Mouse (Mus musculus) midbrain, embryonic 14.5 days (tissue): ENCODE data around the gene Phlpp2. TPM values are rescaled to one million over a fixed set of nuclear protein-coding genes. Genes with fewer than 3 reads are reported as not detected.

ENCODE experiments used
- ATAC-seq: fragments of 200-750 bp; cut with Nextera tagmentation; 2 replicates; pipeline ENCODE4 v1.8.0; 2017; ENCODE audit warnings: moderate number of reproducible peaks, moderate library complexity; ENCODE audit not compliant: low FRiP score, low TSS enrichment
- DNase-seq: peaks from one replicate; pipeline ENCODE4 v3.0.0-alpha.2; 2015
- H3K27ac ChIP-seq: fragments of 300-500 bp; sonication (generic); replicated peaks from 2 replicates; pipeline ENCODE4 v1.5.1; 2014; ENCODE audit warnings: mild to moderate bottlenecking, low read depth, low read length, moderate library complexity
- H3K27me3 ChIP-seq: fragments of 300-500 bp; sonication (generic); 2 replicates; pipeline ENCODE4 v1.6.1; 2014; ENCODE audit warnings: low read length, control low read depth, mixed read lengths; ENCODE audit not compliant: control insufficient read depth, insufficient read depth
- H3K36me3 ChIP-seq: fragments of 300-500 bp; sonication (generic); 2 replicates; pipeline ENCODE4 v1.6.1; 2014; ENCODE audit warnings: low read length, control low read depth; ENCODE audit not compliant: control insufficient read depth, insufficient read depth
- H3K4me1 ChIP-seq: fragments of 300-500 bp; sonication (generic); 2 replicates; pipeline ENCODE4 v1.6.1; 2014; ENCODE audit warnings: mild to moderate bottlenecking, antibody characterized with exemption, low read length, control low read depth; ENCODE audit not compliant: control insufficient read depth, insufficient read depth
- H3K4me2 ChIP-seq: fragments of 300-500 bp; sonication (generic); 2 replicates; pipeline ENCODE4 v1.6.1; 2014; ENCODE audit warnings: mild to moderate bottlenecking, low read length, moderate library complexity
- H3K4me3 ChIP-seq: fragments of 300-500 bp; sonication (generic); replicated peaks from 2 replicates; pipeline ENCODE4 v1.5.1; 2014; ENCODE audit warnings: low read depth, low read length
- H3K9ac ChIP-seq: fragments of 300-500 bp; sonication (generic); replicated peaks from 2 replicates; pipeline ENCODE4 v1.6.1; 2014; ENCODE audit warnings: mild to moderate bottlenecking, low read length, moderate library complexity
- H3K9me3 ChIP-seq: fragments of 300-500 bp; sonication (generic); 2 replicates; pipeline ENCODE4 v1.6.1; 2016; ENCODE audit warnings: low read length, control low read depth, mixed read lengths; ENCODE audit not compliant: control insufficient read depth
- WGBS: fragments of 180-500 bp; shearing (Covaris S2); extraction: QIAGEN DNeasy Blood & Tissue Kit; methylation state at CpG from one replicate; pipeline ENCODE4 v1.1.7; 2014; 5-methylcytosine and 5-hydroxymethylcytosine counted together
- polyA plus RNA-seq: library from polyadenylated mRNA; unstranded; fragments of >200 nt; fragmentation: Nextera tagmentation; extraction: Ambion mirVana; gene quantifications from 2 replicates; pipeline ENCODE4 v1.2.1, GENCODE M21; 2014

Phlpp2 gene
- polyA plus RNA-seq, 1 experiment from 2014 or later: 5.7 TPM

DNA sequence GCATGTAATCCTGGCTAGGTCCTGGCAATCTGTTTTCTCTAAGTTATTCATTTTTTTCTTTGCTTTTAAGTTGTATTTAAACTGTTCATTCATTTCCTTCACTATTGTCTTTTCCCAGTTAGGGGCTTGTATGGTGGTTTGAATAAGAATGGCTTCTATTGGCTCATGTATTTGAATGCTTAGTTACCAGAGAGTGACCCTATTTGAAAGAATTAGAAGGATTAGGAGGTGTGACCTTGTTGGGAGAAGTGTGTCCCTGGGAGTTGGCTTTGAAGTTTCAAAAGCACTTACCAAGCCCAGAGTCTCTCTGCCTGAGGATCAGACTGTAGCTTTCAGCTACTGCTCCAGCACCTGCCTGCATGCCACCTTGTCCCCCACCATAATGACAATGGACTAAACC lies 17.0 kb downstream of the Phlpp2 start:
- H3K4me3 ChIP-seq: no peak overlapping the region
- no peaks in the 10 kb centered on the region for H3K9me3 ChIP-seq
- H3K9ac ChIP-seq: no peak overlapping the region
- no peak for ATAC-seq
- no peak overlapping the region for H3K4me2 ChIP-seq
- H3K36me3 ChIP-seq: peaks cover 20% of the 10 kb centered on the region
- DNase-seq: no peak
- no peaks in the 10 kb centered on the region for H3K27me3 ChIP-seq
- no peaks in the 10 kb centered on the region for H3K4me1 ChIP-seq
- H3K27ac ChIP-seq: no peak overlapping the region

DNA sequence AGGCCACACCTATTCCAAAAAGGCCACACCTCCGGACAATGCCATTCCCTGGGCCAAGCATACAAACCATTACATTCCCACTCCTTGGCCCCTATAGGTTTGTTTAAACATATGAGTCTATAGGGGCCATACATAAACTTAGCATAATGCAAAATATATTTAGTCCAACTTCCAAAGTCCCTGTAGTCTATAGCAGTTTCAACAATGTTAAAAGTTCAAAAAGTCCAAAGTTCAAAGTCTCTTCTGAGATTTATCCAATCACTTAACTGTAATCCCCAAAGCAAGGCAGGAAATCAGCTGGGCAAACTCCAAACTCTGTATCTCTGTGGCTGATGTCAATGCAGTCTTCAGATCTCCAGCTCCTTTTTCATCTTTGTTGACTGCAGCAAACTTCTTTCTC lies 20.9 kb downstream of the Phlpp2 start:
- no peaks in the 10 kb centered on the region for H3K9me3 ChIP-seq
- no peak overlapping the region for H3K9ac ChIP-seq
- 100% methylated on average over 1 of the region's 1 CpGs for WGBS
- H3K36me3 ChIP-seq: peaks cover 11% of the 10 kb centered on the region; the same call in 1 of the 2 replicates
- H3K27ac ChIP-seq: no peak overlapping the region
- H3K4me3 ChIP-seq: no peak overlapping the region
- no peaks in the 10 kb centered on the region for H3K27me3 ChIP-seq
- no peaks in the 10 kb centered on the region for H3K4me1 ChIP-seq
- H3K4me2 ChIP-seq: no peak overlapping the region
- ATAC-seq (no peak), DNase-seq (no peak)

DNA sequence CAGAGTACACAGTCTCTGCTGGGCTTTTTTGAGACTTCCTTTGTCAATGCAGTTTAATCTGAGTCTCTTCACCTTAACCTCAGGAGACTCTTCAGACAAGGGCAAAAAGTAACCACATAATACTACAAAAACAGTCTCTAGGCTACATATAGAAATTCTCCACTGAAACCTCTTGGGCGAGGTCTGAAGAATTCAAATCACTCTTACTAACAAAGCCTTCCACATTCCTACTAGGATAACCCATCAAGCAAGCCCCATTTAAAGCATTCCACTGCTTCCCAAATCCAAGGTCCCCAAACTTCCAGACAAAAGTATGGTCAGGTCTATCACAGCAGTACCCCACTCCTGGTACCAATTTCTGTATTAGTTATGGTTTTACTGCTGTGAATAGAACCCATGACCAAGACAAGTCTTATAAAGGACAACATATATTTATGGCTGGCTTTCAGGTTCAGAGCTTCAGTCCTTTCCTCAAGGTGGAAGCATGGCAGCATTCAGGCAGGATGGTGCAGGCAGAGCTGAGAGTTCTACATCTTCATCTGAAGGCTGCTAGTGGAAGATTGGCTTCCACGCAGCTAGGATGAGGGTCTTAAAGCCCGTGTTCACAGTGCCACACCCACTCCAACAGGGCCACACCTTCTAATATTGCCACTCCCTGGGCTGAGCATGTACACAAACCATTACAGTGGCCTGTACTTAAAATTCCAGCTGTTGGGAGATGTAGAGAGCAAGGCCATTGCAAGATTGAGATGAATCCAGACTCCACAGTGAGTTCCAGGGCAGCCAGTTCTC lies 22.6 kb downstream of the Phlpp2 start:
- no peaks in the 10 kb centered on the region for H3K27me3 ChIP-seq
- H3K4me2 ChIP-seq: no peak overlapping the region
- H3K9ac ChIP-seq: no peak overlapping the region
- DNase-seq (no peak), ATAC-seq (no peak)
- no peak overlapping the region for H3K27ac ChIP-seq
- WGBS: 88% methylated on average over 3 of the region's 3 CpGs
- peaks cover 9% of the 10 kb centered on the region; the same call in 1 of the 2 replicates for H3K36me3 ChIP-seq
- H3K9me3 ChIP-seq: no peaks in the 10 kb centered on the region
- no peaks in the 10 kb centered on the region for H3K4me1 ChIP-seq
- H3K4me3 ChIP-seq: no peak overlapping the region

DNA sequence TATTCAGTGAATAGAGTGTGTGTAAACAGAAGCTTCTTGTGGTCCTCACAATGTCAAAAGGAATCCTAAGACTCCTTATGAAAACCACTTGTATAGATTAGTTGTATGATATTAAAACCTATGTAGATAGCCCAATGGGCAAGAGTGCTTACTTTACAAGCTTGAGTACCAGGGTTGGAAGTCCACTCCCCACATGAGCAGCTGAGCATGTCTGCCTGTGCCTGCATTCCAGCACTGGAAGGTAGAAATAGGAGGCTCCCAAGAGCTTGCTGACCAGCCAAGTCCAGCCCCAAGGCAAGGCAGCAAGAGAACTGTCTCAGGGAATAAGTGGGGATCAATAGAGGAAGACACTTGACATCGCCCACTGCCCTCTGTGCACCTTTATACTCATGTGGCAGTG lies 26.3 kb downstream of the Phlpp2 start:
- Histone ChIP-seq H3K4me1 (no peaks in the 10 kb centered on the region), H3K36me3 (0 out of 2 replicates have a peak, but pooled peaks cover 3% of the 10 kb centered on the region), H3K27ac (no peak overlapping the region), H3K9me3 (no peaks in the 10 kb centered on the region), H3K4me3 (no peak overlapping the region), H3K4me2 (no peak overlapping the region), H3K9ac (no peak overlapping the region), H3K27me3 (no peaks in the 10 kb centered on the region)
- DNase-seq: no peak
- ATAC-seq: no peak
- 100% methylated on average over 1 of the region's 1 CpGs for WGBS

DNA sequence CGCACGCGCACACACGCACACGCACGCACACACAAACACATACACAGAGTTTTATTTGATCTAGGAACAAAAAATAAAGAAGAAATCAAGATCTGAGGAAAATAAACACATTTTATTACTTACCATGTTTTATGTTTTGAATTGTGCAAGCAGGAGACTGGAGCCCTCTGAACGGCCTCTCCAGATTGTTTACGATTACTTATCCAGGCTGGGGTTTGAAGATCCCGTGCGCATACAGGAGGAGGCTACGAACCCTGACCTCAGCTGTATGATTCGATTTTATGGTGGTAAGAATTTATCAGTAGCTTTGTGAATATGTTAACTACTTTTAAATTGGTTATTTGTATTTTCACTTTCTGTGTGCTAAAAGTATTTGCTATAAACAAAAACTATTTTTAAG lies 27.0 kb downstream of the Phlpp2 start:
- Histone ChIP-seq H3K9ac (no peak overlapping the region), H3K4me2 (no peak overlapping the region), H3K27ac (no peak overlapping the region), H3K27me3 (no peaks in the 10 kb centered on the region), H3K9me3 (no peaks in the 10 kb centered on the region), H3K36me3 (0 out of 2 replicates have a peak, but pooled peaks cover 3% of the 10 kb centered on the region), H3K4me1 (no peaks in the 10 kb centered on the region), H3K4me3 (no peak overlapping the region)
- DNase-seq (no peak), ATAC-seq (no peak)
- WGBS: 92% methylated on average over 12 of the region's 12 CpGs

DNA sequence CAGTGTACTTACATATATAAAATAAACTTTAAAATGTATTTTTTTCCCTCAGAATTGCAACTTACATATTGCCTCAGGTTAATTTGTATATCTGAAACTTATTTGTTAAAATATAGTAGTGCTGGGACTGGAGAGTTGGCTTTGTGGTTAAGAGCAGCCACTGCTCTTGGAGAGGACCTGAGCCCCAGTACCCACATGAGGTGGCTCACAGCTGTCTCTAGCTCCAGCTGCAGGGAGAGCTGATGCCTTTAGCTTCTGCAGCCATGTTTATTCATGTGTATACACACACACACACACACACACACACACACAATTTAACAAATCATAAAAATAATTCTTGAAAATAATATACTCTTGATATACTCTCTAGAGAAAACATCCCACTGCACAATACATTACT lies 34.0 kb downstream of the Phlpp2 start:
- H3K4me2 ChIP-seq: no peak overlapping the region
- H3K4me1 ChIP-seq: no peaks in the 10 kb centered on the region

DNA sequence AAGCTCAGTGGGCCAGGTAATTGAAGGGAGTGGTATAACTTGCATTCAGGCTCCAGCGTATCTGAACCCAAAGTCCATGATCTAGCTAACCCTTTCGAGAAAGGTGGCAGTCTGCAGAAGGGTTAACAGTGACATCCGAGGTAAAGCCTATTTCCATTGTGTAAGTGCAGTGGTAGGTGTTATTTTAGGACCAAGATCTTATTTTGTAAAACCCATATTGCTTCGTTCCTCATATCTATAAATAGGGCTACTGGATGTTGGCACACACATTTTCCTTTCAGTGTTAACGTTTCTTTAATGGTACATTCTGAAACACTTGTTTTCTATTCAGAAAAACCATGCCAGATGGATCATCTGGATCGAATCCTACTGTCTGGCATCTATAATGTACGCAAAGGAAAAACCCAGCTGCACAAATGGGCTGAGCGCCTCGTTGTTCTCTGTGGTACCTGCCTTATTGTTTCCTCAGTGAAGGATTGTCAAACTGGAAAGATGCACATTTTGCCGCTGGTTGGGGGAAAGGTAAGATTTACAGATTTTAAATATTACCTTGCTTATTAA lies 35.6 kb downstream of the Phlpp2 start:
- H3K27me3 ChIP-seq: no peaks in the 10 kb centered on the region
- H3K4me1 ChIP-seq: no peaks in the 10 kb centered on the region
- ATAC-seq: no peak
- peaks cover 29% of the 10 kb centered on the region for H3K36me3 ChIP-seq
- 92% methylated on average over 10 of the region's 10 CpGs for WGBS
- H3K9me3 ChIP-seq: no peaks in the 10 kb centered on the region
- H3K9ac ChIP-seq: no peak overlapping the region
- no peak overlapping the region for H3K4me3 ChIP-seq
- H3K27ac ChIP-seq: no peak overlapping the region
- DNase-seq: no peak
- H3K4me2 ChIP-seq: no peak overlapping the region

More for the DNA sequence above, 34.0 kb downstream of the Phlpp2 start:
- no peak overlapping the region for H3K9ac ChIP-seq
- H3K4me3 ChIP-seq: no peak overlapping the region
- DNase-seq: no peak
- H3K27ac ChIP-seq: no peak overlapping the region
- peaks cover 16% of the 10 kb centered on the region for H3K36me3 ChIP-seq
- ATAC-seq: no peak
- no peaks in the 10 kb centered on the region for H3K27me3 ChIP-seq
- no peaks in the 10 kb centered on the region for H3K9me3 ChIP-seq

DNA sequence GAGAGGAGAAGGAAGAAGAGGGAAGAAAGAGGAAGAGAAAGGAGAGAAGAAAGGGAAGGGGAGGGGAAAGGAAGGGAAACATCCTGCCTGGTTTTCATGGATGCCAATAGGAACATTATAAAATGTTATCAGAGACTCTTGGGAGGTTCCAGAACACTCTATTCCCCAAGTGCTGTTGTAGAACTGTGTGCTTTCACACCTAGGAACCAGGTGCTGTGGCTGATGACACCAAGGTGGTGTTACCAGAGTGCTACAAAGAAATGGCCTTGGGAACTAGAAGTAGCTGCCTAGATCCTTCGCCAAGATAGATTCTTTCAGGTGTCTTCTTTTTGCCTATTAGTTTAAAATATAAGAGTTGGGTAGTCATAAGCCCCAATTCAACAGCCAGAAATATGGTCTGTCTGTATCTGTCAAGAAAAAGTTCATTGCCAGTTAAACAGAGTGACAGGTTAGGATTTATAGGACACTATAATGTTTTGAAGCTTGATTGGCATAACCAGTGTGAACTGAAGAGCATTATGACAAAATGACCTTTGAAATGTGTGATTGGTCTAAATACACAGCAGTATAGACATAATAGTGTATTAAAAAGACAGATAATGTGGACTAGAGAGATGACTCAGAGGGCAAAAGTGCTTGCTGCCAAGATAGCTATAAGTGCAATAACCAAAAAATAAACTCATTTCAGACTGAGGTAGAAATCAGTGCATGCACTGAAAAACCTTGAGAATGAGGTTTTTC lies 36.8 kb downstream of the Phlpp2 start:
- DNase-seq: no peak
- WGBS: 95% methylated on average over 1 of the region's 1 CpGs
- no peak overlapping the region for H3K4me3 ChIP-seq
- no peak overlapping the region for H3K4me2 ChIP-seq
- no peaks in the 10 kb centered on the region for H3K9me3 ChIP-seq
- no peak overlapping the region for H3K27ac ChIP-seq
- peaks cover 40% of the 10 kb centered on the region for H3K36me3 ChIP-seq
- ATAC-seq: no peak
- no peaks in the 10 kb centered on the region for H3K4me1 ChIP-seq
- no peaks in the 10 kb centered on the region for H3K27me3 ChIP-seq
- H3K9ac ChIP-seq: no peak overlapping the region
